Mouse (Mus musculus) cerebellum, postnatal 36 days (tissue): ENCODE measurements around the gene Cygb.
"Not testable (repeated sequence)": the region's sequence is repeated elsewhere in the genome, so short reads cannot be mapped to it uniquely, and the experiment has no call there.

ENCODE experiments used
- DNase-seq, 2 experiments: peaks; one replicate each; pipeline ENCODE4 v3.0.0; 2021 to 2022; ENCODE audit warnings: mixed read lengths in 2 of 2

Gene Cygb

GRCm38 (mm10) chr11:116674616-116675379 lies 20.7 kb upstream of the Cygb start:
- DNase-seq, result no peak

- DNase-seq, result no peak
Measured at GRCm38 (mm10) chr11:116673410-116673809, 19.3 kb upstream of the Cygb start.

- no peak for DNase-seq
Measured at GRCm38 (mm10) chr11:116672595-116672994, 18.5 kb upstream of the Cygb start.

GRCm38 (mm10) chr11:116671845-116672434 lies 17.8 kb upstream of the Cygb start:
- no peak for DNase-seq

- DNase-seq, result peak; percentile 97 to 99
Measured at GRCm38 (mm10) chr11:116671112-116671844, 17.2 kb upstream of the Cygb start.

- no peak for DNase-seq
Measured at GRCm38 (mm10) chr11:116670386-116670785, 16.3 kb upstream of the Cygb start.

GRCm38 (mm10) chr11:116669787-116670365 lies 15.8 kb upstream of the Cygb start:
- no peak for DNase-seq

- no peak for DNase-seq
Measured at GRCm38 (mm10) chr11:116669316-116669715, 15.2 kb upstream of the Cygb start.

GRCm38 (mm10) chr11:116668839-116669238 lies 14.7 kb upstream of the Cygb start:
- DNase-seq, result no peak

- no peak for DNase-seq
Measured at GRCm38 (mm10) chr11:116668381-116668825, 14.3 kb upstream of the Cygb start.

GRCm38 (mm10) chr11:116667930-116668329 lies 13.8 kb upstream of the Cygb start:
- DNase-seq, result no peak

GRCm38 (mm10) chr11:116667012-116667411 lies 12.9 kb upstream of the Cygb start:
- DNase-seq, result not testable (repeated sequence)

GRCm38 (mm10) chr11:116666566-116666965 lies 12.5 kb upstream of the Cygb start:
- DNase-seq, result no peak

- DNase-seq, result no peak
Measured at GRCm38 (mm10) chr11:116665289-116665688, 11.2 kb upstream of the Cygb start.

- DNase-seq, result peak; percentile 58 to 61
Measured at GRCm38 (mm10) chr11:116661948-116662377, 7.8 kb upstream of the Cygb start.

GRCm38 (mm10) chr11:116661291-116661947 lies 7.3 kb upstream of the Cygb start:
- peak in 1 of 2 experiments; percentile 26 for DNase-seq

GRCm38 (mm10) chr11:116660181-116660580 lies 6.1 kb upstream of the Cygb start:
- peak in 1 of 2 experiments; percentile 27 for DNase-seq

- DNase-seq, result no peak
Measured at GRCm38 (mm10) chr11:116659027-116659621, 5.0 kb upstream of the Cygb start.

- no peak for DNase-seq
Measured at GRCm38 (mm10) chr11:116658238-116658637, 4.1 kb upstream of the Cygb start.

- peak; percentile 91 to 93 for DNase-seq
Measured at GRCm38 (mm10) chr11:116657311-116658223, 3.5 kb upstream of the Cygb start.
